Mouse (Mus musculus) small intestine, adult 2 months (tissue): ENCODE results near the gene Slc25a19.

Experiments
- CTCF ChIP-seq: fragments of 200-500 bp; IDR thresholded peaks from 2 replicates; pipeline ENCODE4 v1.5.1; 2012; ENCODE audit warnings: low read depth, mild to moderate bottlenecking, control low read depth, inconsistent platforms, low read length, moderate library complexity, mixed read lengths; ENCODE audit not compliant: insufficient replicate concordance, insufficient read length; ENCODE audit errors: extremely low read depth
- POLR2A ChIP-seq: fragments of 200-500 bp; IDR thresholded peaks from 2 replicates; pipeline ENCODE4 v1.6.1; 2012; ENCODE audit warnings: low read depth, mild to moderate bottlenecking, control low read depth, inconsistent platforms, low read length, moderate library complexity

- TF ChIP-seq CTCF, result no peak
- no peak for TF ChIP-seq POLR2A
Measured at GRCm38 (mm10) chr11:115601174-115601573, 26.9 kb downstream of the Slc25a19 start.
